Mouse (Mus musculus): ENCODE data around the gene Foxs1. TPM values are rescaled to one million over a fixed set of nuclear protein-coding genes. Genes with fewer than 3 reads are reported as not detected.

Foxs1 gene
- total RNA-seq, 2 experiments from 2014 or later = 5.4 to 5.7 TPM

DNA sequence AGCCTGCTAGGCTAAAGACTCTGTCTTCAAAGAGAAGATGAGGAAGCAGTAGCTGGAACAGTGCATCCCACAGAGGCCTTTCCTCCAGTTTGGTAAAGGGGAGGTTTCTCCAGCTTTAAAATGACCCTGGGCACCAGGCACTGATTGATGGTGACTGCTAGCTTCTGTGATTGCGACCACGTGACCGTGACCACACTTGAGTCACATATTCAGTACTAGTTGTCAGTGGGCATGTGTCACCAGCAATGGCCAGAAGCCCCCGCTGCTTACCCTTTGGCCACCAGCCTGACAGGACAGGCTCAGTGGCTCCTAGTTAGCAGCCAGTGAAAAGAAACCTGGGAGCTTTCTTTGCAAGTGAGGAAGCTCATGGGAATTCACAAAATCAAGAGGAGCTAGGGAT is 29.4 kb downstream of the Foxs1 start:
- peak; percentile 75 for DNase-seq

DNA sequence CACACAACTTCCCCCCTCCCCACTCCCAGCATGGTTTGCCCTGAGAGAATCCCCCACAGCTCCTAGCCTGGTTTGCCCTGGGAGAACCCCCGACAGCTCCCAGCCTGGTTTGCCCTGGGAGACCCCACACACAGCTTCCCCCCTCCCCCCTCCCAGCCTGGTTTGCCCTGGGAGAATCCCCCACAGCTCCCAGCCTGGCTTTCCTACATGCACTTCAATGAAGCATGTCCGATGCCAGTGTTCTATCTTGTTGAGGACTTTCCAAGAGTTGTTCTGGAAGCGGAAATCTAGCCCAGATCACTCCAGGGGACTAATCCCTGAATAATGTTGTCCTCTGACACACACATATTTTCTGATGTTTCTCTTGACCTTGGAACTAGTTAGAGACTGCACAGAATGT is 30.4 kb downstream of the Foxs1 start:
- no peak for DNase-seq

DNA sequence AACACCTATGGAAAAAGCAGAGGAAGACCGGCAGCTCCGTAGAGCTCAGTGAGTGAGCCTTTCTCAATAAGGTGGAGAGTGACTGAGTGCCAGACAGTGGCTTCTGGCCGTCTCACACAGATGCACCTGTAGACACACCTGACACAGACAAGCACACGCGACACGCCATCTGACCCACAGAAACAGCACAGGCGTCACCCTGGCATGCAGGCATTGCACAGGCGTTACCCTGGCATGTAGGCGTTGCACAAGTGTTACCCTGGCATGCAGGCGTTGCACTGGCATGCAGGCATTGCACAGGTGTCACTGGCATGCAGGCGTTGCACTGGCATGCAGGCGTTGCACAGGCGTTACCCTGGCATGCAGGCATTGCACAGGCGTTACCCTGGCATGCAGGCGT is 31.7 kb downstream of the Foxs1 start:
- no peak for DNase-seq

DNA sequence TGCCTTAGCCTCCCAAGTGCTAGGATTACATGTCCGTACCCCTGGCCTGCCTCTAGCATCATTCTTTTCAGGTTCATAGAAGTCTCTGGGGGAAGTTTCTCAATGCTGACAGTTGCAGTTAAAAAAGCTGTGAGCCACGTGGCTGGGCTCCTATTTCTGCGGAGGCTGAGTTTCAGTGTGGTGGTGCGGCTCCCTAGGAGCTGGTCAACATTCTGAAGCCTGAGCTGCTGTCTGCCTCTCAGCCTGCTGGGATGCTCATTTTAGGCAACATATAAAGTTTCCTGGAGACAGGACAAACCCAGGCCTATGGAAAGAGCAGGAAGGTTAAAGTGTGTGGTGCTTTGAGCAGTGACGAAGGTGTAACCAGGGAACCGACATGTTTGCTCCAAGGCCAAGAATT is 34.0 kb downstream of the Foxs1 start:
- DNase-seq = no peak

DNA sequence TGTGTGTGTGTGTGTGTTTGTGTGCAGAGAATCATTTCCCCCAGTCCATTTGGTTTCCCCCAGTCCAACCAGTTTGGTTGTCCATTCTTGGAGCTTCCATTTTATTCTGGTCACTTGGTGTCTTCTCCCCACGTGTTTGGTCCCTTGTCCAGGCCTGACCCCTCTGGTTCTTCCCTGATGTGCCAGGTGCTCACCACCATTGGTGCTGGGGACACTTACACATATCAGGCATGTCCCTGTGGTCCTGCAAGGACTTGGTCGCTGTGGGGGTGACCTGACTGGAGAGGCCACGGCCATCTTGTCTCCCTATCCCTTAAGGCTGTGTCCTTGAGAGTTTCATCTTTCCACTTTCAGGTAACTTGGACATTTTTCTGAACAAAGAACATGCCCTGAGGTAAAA is 36.1 kb downstream of the Foxs1 start:
- no peak for DNase-seq

DNA sequence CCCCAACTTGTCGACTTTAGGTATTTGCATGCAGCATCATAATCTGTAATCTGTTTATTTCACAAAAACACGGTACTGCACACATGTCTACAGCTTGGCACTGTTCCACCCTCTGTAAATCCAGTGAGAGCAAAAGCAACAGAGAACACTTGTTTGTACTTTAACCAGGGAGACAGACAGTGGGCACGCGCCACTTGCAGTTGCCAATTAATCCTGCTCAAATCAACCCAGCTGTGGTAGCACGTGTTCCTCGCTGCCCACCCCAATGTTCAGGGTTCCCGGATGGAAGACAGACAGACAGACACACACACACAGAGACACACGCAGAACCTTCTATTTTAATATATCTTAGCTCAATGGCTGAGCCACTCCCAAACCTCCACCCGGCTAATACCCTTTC is 37.2 kb downstream of the Foxs1 start:
- no peak for DNase-seq

DNA sequence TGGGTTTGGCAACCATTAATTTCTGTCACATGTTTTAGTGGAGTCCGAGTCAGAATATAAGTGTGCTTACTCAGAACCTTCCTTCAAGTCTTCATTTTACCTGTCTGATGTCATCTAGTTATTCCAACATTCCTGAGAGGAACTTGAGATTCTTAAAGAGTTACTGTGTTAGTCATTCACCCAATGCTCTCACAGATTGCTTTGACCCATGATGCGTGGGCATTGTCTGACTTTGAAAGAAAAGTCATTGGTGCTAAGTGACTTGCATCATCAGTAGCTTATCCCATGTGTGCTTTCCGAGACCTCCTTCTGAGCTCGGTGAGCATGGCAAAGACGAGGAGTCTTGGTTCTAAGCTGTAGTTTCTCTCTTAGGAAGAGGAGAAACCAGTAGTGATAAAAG is 44.2 kb downstream of the Foxs1 start:
- no peak for DNase-seq

DNA sequence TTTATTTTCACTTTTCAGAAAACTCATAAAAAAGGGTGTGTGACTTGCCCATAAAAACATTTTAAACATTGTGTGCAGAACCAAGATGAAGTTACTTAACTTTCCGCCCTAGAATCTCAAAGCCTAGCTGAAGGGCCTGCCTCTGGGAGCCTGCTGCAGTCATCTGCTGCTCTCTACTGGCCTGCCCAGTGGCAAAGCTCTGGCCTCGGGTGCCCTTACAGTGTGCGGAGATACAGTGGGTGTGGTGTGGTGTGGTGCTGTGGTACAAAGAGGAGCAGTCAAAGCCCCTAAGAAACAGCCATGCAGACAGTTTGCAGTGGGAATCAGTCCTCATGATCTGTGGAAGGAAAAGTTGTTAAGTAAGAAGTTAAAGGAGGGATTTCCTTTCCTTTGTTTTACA is 45.8 kb downstream of the Foxs1 start:
- DNase-seq = no peak

DNA sequence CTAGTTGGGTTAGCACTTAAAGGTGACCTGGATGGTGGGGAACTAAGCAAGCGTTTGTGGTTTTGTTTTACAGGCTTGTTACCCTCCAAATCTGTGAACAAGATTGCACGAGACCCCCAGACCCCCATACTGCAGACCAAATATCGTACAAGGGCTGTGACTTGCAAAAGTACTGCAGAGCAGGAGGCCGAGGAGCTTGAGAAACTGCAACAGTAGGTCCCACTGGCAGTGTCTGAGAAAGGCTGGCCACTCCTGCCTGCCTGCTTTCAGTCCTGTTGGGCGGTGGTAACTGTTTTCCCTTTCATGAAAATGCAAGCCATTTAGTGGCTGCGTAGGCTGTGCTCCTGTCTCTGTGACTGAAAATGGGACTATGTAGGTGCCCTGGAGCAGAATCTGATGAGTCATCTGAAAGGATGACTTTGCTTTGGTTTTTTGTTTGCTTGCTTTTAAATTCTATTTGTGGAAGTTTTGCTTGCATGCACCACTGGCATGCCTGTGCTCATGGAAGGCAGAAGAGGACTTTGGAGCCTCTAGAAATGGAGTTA is 48.8 kb downstream of the Foxs1 start:
- DNase-seq = no peak

Other genes with a start within 250 kb of the Foxs1 start
- 10 to 100 TPM; 24.5 to 26.7 TPM for gene Mcts2, start 246.2 kb downstream of the Foxs1 start, total RNA-seq (2021)
- gene Id1, start 197.0 kb downstream of the Foxs1 start, total RNA-seq (2021) = 100 to 1,000 TPM; 112 to 182 TPM
- gene Cox4i2, start 179.0 kb downstream of the Foxs1 start, total RNA-seq (2021) = 1 to 10 TPM; 8.0 to 8.3 TPM
- gene Bcl2l1, start 101.5 kb downstream of the Foxs1 start, total RNA-seq (2021) = 10 to 100 TPM; 49.3 to 56.2 TPM
- 10 to 100 TPM; 18.4 to 21.4 TPM for gene Tpx2, start 85.2 kb downstream of the Foxs1 start, total RNA-seq (2021)
- gene Mylk2, start 21.9 kb downstream of the Foxs1 start, total RNA-seq (2021) = 1 to 10 TPM; 3.1 to 6.3 TPM
- 1 to 10 TPM; 3.1 to 4.3 TPM for gene Dusp15, start 18.5 kb upstream of the Foxs1 start, total RNA-seq (2021)
- gene Ttll9, start 29.3 kb upstream of the Foxs1 start, total RNA-seq (2021) = under 1 TPM; 0.27 to 0.79 TPM
- gene Pdrg1, start 82.2 kb upstream of the Foxs1 start, total RNA-seq (2021) = 10 to 100 TPM; 88.4 to 94.3 TPM
- gene Xkr7, start 98.6 kb upstream of the Foxs1 start, total RNA-seq (2021) = 1 to 10 TPM; 1.3 to 1.5 TPM
- 10 to 100 TPM; 15.8 to 23.7 TPM for gene Ccm2l, start 132.7 kb upstream of the Foxs1 start, total RNA-seq (2021)
- 1 to 10 TPM; 2.4 to 3.2 TPM for gene Hck, start 175.3 kb upstream of the Foxs1 start, total RNA-seq (2021)
- 10 to 100 TPM; 88.3 to 96.8 TPM for gene Tm9sf4, start 228.1 kb upstream of the Foxs1 start, total RNA-seq (2021)

Data from adrenal gland, postnatal 10 days (tissue).